Mouse (Mus musculus) midbrain, embryonic 14.5 days (tissue): ENCODE measurements around the gene Socs1. TPM values are rescaled to one million over a fixed set of nuclear protein-coding genes. Genes with fewer than 3 reads are reported as not detected.
"Not testable (repeated sequence)": the region's sequence is repeated elsewhere in the genome, so short reads cannot be mapped to it uniquely, and the experiment has no call there.

ENCODE experiments used
- ATAC-seq: fragments of 200-750 bp; cut with Nextera tagmentation; 2 replicates; pipeline ENCODE4 v1.8.0; 2017; ENCODE audit warnings: moderate number of reproducible peaks, moderate library complexity; ENCODE audit not compliant: low FRiP score, low TSS enrichment
- DNase-seq: peaks from one replicate; pipeline ENCODE4 v3.0.0-alpha.2; 2015
- H3K27ac ChIP-seq: fragments of 300-500 bp; sonication (generic); replicated peaks from 2 replicates; pipeline ENCODE4 v1.5.1; 2014; ENCODE audit warnings: mild to moderate bottlenecking, low read depth, low read length, moderate library complexity
- H3K27me3 ChIP-seq: fragments of 300-500 bp; sonication (generic); 2 replicates; pipeline ENCODE4 v1.6.1; 2014; ENCODE audit warnings: low read length, control low read depth, mixed read lengths; ENCODE audit not compliant: control insufficient read depth, insufficient read depth
- H3K36me3 ChIP-seq: fragments of 300-500 bp; sonication (generic); 2 replicates; pipeline ENCODE4 v1.6.1; 2014; ENCODE audit warnings: low read length, control low read depth; ENCODE audit not compliant: control insufficient read depth, insufficient read depth
- H3K4me1 ChIP-seq: fragments of 300-500 bp; sonication (generic); 2 replicates; pipeline ENCODE4 v1.6.1; 2014; ENCODE audit warnings: mild to moderate bottlenecking, antibody characterized with exemption, low read length, control low read depth; ENCODE audit not compliant: control insufficient read depth, insufficient read depth
- H3K4me2 ChIP-seq: fragments of 300-500 bp; sonication (generic); 2 replicates; pipeline ENCODE4 v1.6.1; 2014; ENCODE audit warnings: mild to moderate bottlenecking, low read length, moderate library complexity
- H3K4me3 ChIP-seq: fragments of 300-500 bp; sonication (generic); replicated peaks from 2 replicates; pipeline ENCODE4 v1.5.1; 2014; ENCODE audit warnings: low read depth, low read length
- H3K9ac ChIP-seq: fragments of 300-500 bp; sonication (generic); replicated peaks from 2 replicates; pipeline ENCODE4 v1.6.1; 2014; ENCODE audit warnings: mild to moderate bottlenecking, low read length, moderate library complexity
- H3K9me3 ChIP-seq: fragments of 300-500 bp; sonication (generic); 2 replicates; pipeline ENCODE4 v1.6.1; 2016; ENCODE audit warnings: low read length, control low read depth, mixed read lengths; ENCODE audit not compliant: control insufficient read depth
- WGBS: fragments of 180-500 bp; shearing (Covaris S2); extraction: QIAGEN DNeasy Blood & Tissue Kit; methylation state at CpG from one replicate; pipeline ENCODE4 v1.1.7; 2014; 5-methylcytosine and 5-hydroxymethylcytosine counted together
- polyA plus RNA-seq: library from polyadenylated mRNA; unstranded; fragments of >200 nt; fragmentation: Nextera tagmentation; extraction: Ambion mirVana; gene quantifications from 2 replicates; pipeline ENCODE4 v1.2.1, GENCODE M21; 2014

Gene Socs1
- polyA plus RNA-seq, 1 experiment from 2014 or later: 2.7 TPM

DNA sequence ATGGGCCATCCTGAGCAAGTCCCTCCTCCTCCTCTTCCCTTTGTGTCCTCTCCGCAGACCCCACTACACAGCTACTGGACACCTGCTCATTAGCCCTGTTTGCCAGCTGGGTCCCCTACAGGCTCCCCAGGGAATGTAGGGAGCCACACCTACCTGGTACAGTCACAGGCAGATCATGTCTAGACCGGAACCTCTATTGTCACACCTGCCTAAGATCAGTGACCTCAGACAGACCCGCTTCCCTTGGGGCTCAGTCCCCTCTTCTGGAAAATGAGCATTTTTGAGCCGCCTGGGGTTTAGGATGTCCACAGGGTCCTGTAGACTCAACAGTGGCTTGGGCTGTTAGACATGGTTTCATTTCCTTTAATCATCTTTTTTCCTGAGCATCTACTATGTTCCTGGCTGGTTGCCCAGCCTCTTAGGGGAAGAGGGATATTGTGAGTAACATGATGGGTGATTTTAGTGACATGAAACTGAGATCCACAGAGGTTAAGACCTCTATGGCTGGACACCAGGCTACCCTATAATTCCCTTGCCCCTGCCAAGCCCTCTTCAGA is 33.3 kb upstream of the Socs1 start:
- Histone ChIP-seq H3K27me3 (no peaks in the 10 kb centered on the region), H3K4me1 (no peaks in the 10 kb centered on the region), H3K9me3 (no peaks in the 10 kb centered on the region), H3K4me3 (no peak overlapping the region), H3K27ac (no peak overlapping the region), H3K4me2 (no peak overlapping the region), H3K36me3 (no peaks in the 10 kb centered on the region), H3K9ac (no peak overlapping the region)
- no peak for ATAC-seq
- 74% methylated on average over 4 of the region's 4 CpGs for WGBS
- no peak for DNase-seq

DNA sequence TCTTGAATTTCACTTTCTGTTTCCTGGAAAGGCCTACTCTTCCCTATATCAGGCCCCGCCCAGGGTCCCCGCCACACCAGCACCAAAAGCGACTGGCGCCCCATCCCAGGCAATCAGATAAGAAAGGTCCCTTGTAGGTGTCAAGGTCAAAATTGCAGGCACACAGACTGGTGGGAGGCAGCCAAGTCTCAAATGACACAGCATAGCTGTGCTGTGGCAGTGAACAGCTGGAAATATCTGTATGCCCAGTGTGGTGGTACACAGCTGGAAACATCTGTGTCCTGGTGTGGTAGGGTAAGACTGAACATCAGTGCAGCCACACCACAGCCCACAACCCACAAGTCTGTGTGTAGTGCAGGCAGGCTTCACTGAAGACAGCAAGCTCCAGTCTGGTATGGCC is 29.5 kb upstream of the Socs1 start:
- Histone ChIP-seq H3K4me1 (no peaks in the 10 kb centered on the region), H3K36me3 (no peaks in the 10 kb centered on the region), H3K4me2 (no peak overlapping the region), H3K9me3 (no peaks in the 10 kb centered on the region), H3K4me3 (no peak overlapping the region), H3K9ac (no peak overlapping the region), H3K27ac (no peak overlapping the region), H3K27me3 (no peaks in the 10 kb centered on the region)
- ATAC-seq (no peak), DNase-seq (no peak)
- WGBS: 95% methylated on average over 4 of the region's 4 CpGs

DNA sequence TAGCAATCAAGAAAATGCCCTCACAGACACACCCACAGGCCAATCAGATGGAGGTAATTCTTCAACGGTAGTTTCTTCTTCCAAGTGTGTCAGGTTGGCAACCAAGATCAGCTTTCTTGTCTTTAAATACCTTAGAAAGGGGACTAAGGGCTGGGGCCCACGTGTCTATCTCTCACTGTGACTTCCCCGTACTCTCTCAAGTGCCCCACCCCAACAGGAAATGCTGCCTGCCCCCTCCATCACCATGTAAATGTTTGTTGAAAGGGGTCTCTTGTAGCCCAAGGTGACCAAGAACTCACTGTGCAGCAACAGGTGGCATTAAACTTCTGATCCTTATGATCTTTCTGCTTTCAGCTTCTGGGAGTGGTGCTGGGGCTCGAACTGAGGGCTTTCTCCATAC is 28.4 kb upstream of the Socs1 start:
- WGBS: 83% methylated on average over 4 of the region's 4 CpGs
- H3K9me3 ChIP-seq: no peaks in the 10 kb centered on the region
- ATAC-seq (no peak), DNase-seq (no peak)
- no peak overlapping the region for H3K27ac ChIP-seq
- H3K27me3 ChIP-seq: no peaks in the 10 kb centered on the region
- no peak overlapping the region for H3K9ac ChIP-seq
- no peak overlapping the region for H3K4me3 ChIP-seq
- H3K4me1 ChIP-seq: no peaks in the 10 kb centered on the region
- no peak overlapping the region for H3K4me2 ChIP-seq
- no peaks in the 10 kb centered on the region for H3K36me3 ChIP-seq

DNA sequence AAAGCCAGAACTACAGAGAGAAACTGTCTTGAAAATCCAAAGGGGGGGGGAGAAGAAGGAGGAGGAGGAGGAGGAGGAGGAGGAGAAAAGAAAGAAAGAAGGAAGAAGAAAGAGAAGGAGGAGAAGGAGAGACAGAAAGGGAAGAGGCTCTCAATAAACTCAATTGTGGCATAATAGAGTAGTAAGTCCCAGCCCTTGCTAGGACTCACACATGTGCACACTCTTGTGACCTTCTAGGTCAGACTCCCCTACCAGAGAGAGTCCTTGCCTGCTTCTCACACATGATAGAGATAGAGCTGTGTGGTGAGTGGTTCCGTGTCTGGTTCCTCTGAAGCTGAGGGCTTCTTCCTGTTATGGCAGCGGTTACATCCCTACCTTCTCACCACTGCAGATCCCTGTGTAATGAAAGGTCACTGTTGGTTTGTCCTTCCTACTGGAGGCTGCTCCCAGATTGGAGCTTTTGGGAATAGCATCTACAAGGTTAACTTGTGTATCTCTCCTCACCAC is 27.6 kb upstream of the Socs1 start, which contains the start of gene Gm11172:
Gene Gm11172 (plus strand): TSS at position 51 of the 507 bp plus-strand sequence.
- H3K4me3 ChIP-seq: no peak within 1 kb of the TSS
- H3K4me2 ChIP-seq: no peak within 1 kb of the TSS
- no peak within 1 kb of the TSS for H3K9ac ChIP-seq
- H3K27me3 ChIP-seq: no peaks in the 10 kb centered on the region
- H3K4me1 ChIP-seq: no peaks in the 10 kb centered on the region
- WGBS: 82% methylated on average over 2 of the region's 2 CpGs
- no peaks in the 10 kb centered on the region for H3K9me3 ChIP-seq
- no peak within 1 kb of the TSS for H3K27ac ChIP-seq
- H3K36me3 ChIP-seq: no peaks in the 10 kb centered on the region
- no peak for DNase-seq
- ATAC-seq: no peak

DNA sequence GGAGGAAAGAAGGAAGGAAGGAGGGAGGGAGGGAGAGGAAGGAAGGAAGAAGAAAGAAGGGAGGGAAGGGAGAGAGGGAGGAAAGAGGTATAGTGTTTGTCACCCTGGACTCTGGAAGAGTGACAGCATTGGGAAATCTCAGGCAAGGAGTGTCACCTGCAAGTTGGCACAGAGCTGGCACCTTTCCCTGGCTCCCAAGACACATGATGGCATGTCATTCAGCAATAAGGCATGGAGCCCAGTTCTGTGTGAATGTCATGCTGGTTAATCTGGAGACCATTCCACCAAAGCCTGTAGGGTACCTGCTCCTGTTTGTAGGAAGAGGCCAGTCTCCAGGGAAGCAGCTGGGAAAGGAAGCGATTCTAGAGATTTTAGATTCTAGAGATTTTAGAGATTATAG is 25.0 kb upstream of the Socs1 start:
- no peaks in the 10 kb centered on the region for H3K9me3 ChIP-seq
- H3K4me2 ChIP-seq: no peak overlapping the region
- DNase-seq (no peak), ATAC-seq (no peak)
- no peaks in the 10 kb centered on the region for H3K27me3 ChIP-seq
- H3K4me3 ChIP-seq: no peak overlapping the region
- H3K27ac ChIP-seq: no peak overlapping the region
- WGBS: 100% methylated on average over 1 of the region's 1 CpGs
- no peak overlapping the region for H3K9ac ChIP-seq
- no peaks in the 10 kb centered on the region for H3K36me3 ChIP-seq
- H3K4me1 ChIP-seq: no peaks in the 10 kb centered on the region

DNA sequence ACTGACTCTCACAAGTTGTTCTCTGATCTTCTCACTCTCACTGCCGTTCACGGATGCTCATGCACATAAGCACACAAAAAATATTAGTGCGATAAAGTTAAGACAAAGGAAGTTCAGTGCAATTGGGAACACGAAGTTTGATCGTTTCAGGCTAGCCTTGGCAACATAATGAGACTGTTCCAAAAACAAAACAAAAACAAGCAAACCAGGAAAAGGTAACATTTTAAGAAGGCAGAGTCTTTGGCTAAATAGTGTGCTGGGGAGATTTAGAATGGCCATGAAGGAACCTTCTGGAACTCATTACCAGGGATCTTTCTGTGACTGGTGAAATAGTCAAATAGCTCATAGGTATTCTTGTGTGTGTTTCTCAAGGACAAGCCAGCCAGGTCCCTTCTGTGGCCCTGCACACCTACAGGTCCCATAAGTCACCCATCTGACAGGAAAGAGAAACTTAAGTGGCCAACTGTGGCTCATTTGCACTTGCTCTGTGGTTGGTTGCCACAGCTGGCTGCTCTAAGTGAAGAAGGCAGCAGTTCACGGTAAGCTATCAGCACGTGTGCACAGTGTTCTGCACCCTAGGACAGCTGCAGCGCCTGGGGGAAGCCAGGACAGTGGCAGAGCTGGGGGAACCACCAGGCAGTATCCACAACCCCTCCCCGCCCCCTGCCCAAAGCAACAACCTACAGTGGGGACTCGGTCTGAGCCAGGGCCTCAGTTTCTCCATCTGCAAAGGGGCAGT is 20.6 kb upstream of the Socs1 start, which contains the start of gene Prm1:
Gene Prm1 (minus strand): TSS at position 51 of the 739 bp plus-strand sequence.
- H3K36me3 ChIP-seq: no peaks in the 10 kb centered on the region
- no peaks in the 10 kb centered on the region for H3K27me3 ChIP-seq
- no peak within 1 kb of the TSS for H3K4me2 ChIP-seq
- no peak within 1 kb of the TSS for H3K27ac ChIP-seq
- no peaks in the 10 kb centered on the region for H3K4me1 ChIP-seq
- H3K4me3 ChIP-seq: no peak within 1 kb of the TSS
- WGBS: 79% methylated on average over 10 of the region's 10 CpGs
- no peak within 1 kb of the TSS for H3K9ac ChIP-seq
- no peaks in the 10 kb centered on the region for H3K9me3 ChIP-seq
- no peak for ATAC-seq
- no peak for DNase-seq

DNA sequence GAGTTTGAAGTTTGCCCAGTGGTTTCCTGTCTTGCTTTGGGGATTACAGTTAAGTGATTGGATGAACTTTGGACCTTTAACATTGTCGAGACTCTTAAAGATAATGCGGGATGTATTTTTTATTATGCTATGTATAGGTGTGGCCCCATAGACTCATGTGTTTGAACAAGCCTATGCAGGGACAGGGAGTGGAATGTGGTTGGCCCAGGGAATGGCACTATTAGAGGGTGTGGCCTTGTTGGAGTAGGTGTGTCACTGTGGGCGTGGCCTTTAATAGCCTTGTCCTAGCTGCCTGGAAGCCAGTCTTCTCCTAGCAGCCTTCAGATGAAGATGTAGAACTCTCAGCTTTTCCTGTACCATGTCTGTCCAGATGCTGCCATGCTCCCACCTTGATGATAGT is 17.1 kb upstream of the Socs1 start:
- H3K4me2 ChIP-seq, H3K27ac ChIP-seq, H3K9ac ChIP-seq, H3K36me3 ChIP-seq, H3K9me3 ChIP-seq, H3K27me3 ChIP-seq, H3K4me1 ChIP-seq, DNase-seq, H3K4me3 ChIP-seq, ATAC-seq: not testable (repeated sequence)
- 85% methylated on average over 3 of the region's 3 CpGs for WGBS

DNA sequence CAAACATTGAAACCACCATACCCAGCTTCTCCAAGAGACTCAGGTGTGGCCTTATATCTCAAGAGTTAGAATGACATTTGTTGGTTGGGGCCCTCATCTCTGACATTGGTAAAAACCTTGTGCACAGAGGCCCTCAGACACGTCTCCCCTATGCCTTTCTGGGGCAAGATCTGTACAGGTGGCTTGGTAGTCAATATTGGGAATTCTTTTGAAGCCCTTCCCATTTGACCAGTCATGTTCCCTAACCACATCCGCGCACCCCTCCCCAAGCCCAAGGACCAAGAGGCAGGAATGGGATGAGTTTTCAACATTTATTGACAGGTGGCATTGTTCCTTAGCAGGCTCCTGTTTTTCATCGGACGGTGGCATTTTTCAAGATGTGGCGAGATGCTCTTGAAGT is 10.7 kb upstream of the Socs1 start, which contains the start of gene Prm2:
Gene Prm2 (minus strand): TSS at position 101 of the 400 bp plus-strand sequence.
- H3K4me1 ChIP-seq: no peaks in the 10 kb centered on the region

DNA sequence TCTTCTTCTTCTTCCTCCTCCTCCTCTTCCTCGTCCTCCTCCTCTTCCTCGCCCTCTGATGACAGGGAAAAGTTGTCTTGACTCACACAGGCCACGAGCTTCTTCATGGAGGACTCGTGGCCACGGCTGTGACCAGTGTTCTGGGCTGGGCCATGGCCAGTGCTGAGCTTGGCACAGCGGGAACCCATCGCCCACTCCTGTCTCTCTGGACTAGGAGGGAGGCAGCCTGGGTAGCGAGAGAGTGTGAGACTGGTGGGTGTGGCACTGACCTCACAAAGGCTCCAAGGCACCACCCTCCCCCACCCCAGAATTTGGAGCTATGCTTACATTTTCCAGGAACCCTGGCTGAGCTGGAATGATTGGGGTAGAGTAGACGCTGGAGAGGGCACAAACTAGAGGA is 5.4 kb upstream of the Socs1 start, which contains the start of gene Prm3:
Gene Prm3 (minus strand): TSS at position 213 of the 400 bp plus-strand sequence.
- no peak within 1 kb of the TSS for H3K4me3 ChIP-seq
- 78% methylated on average over 9 of the region's 9 CpGs for WGBS
- H3K9ac ChIP-seq: no peak within 1 kb of the TSS
- ATAC-seq: no peak
- no peaks in the 10 kb centered on the region for H3K27me3 ChIP-seq
- peaks cover 5% of the 10 kb centered on the region; the same call in 1 of the 2 replicates for H3K4me1 ChIP-seq
- H3K27ac ChIP-seq: no peak within 1 kb of the TSS
- H3K4me2 ChIP-seq: no peak within 1 kb of the TSS
- H3K36me3 ChIP-seq: no peaks in the 10 kb centered on the region
- H3K9me3 ChIP-seq: no peaks in the 10 kb centered on the region
- no peak for DNase-seq

More for the DNA sequence above, 10.7 kb upstream of the Socs1 start, which contains the start of gene Prm2:
- ATAC-seq (no peak), DNase-seq (no peak)
- no peak within 1 kb of the TSS for H3K9ac ChIP-seq
- no peaks in the 10 kb centered on the region for H3K36me3 ChIP-seq
- H3K27ac ChIP-seq: no peak within 1 kb of the TSS
- no peaks in the 10 kb centered on the region for H3K27me3 ChIP-seq
- H3K4me3 ChIP-seq: no peak within 1 kb of the TSS
- WGBS: 80% methylated on average over 6 of the region's 6 CpGs
- no peak within 1 kb of the TSS for H3K4me2 ChIP-seq
- no peaks in the 10 kb centered on the region for H3K9me3 ChIP-seq
